Mouse (Mus musculus) thymus, postnatal 4 days (tissue): ENCODE data around the gene Dgki.

Experiments
- DNase-seq: peaks from one replicate; pipeline ENCODE4 v3.0.0; 2021

Dgki gene

GRCm38 (mm10) chr6:36899872-36900271, 400.1 kb downstream of the Dgki start:
- DNase-seq: no peak

- no peak for DNase-seq
Measured at GRCm38 (mm10) chr6:36898412-36898811, 401.6 kb downstream of the Dgki start.

GRCm38 (mm10) chr6:36897616-36898149, 402.3 kb downstream of the Dgki start:
- DNase-seq: no peak

GRCm38 (mm10) chr6:36896656-36897055, 403.3 kb downstream of the Dgki start:
- no peak for DNase-seq

- no peak for DNase-seq
Measured at GRCm38 (mm10) chr6:36891820-36892219, 408.2 kb downstream of the Dgki start.

- DNase-seq: no peak
Measured at GRCm38 (mm10) chr6:36890776-36891175, 409.2 kb downstream of the Dgki start.

- DNase-seq: no peak
Measured at GRCm38 (mm10) chr6:36890296-36890695, 409.7 kb downstream of the Dgki start.

GRCm38 (mm10) chr6:36881309-36881708, 418.7 kb downstream of the Dgki start:
- no peak for DNase-seq

- DNase-seq: no peak
Measured at GRCm38 (mm10) chr6:36880643-36881263, 419.2 kb downstream of the Dgki start.

GRCm38 (mm10) chr6:36877399-36877798, 422.6 kb downstream of the Dgki start:
- no peak for DNase-seq

GRCm38 (mm10) chr6:36876426-36876825, 423.6 kb downstream of the Dgki start:
- DNase-seq: no peak

GRCm38 (mm10) chr6:36875926-36876325, 424.1 kb downstream of the Dgki start:
- DNase-seq: no peak

GRCm38 (mm10) chr6:36872876-36873275, 427.1 kb downstream of the Dgki start:
- DNase-seq: no peak

GRCm38 (mm10) chr6:36868217-36868616, 431.8 kb downstream of the Dgki start:
- no peak for DNase-seq

GRCm38 (mm10) chr6:36858258-36859041, 441.5 kb downstream of the Dgki start:
- no peak for DNase-seq

- DNase-seq: no peak
Measured at GRCm38 (mm10) chr6:36857627-36858257, 442.2 kb downstream of the Dgki start.

GRCm38 (mm10) chr6:36850422-36851129, 449.4 kb downstream of the Dgki start:
- DNase-seq: no peak

- no peak for DNase-seq
Measured at GRCm38 (mm10) chr6:36845288-36845687, 454.7 kb downstream of the Dgki start.

- no peak for DNase-seq
Measured at GRCm38 (mm10) chr6:36844258-36844657, 455.7 kb downstream of the Dgki start.

GRCm38 (mm10) chr6:36843031-36843488, 456.9 kb downstream of the Dgki start:
- DNase-seq: no peak

GRCm38 (mm10) chr6:36842101-36842922, 457.7 kb downstream of the Dgki start:
- DNase-seq: no peak

- no peak for DNase-seq
Measured at GRCm38 (mm10) chr6:36841701-36842100, 458.3 kb downstream of the Dgki start.
